Mouse (Mus musculus) limb, embryonic 14.5 days (tissue): ENCODE measurements around the gene E030025P04Rik. TPM values are rescaled to one million over a fixed set of nuclear protein-coding genes. Genes with fewer than 3 reads are reported as not detected.

Experiments
- ATAC-seq: fragments of 200-750 bp; cut with Nextera tagmentation; 2 replicates; pipeline ENCODE4 v1.8.0; 2017; ENCODE audit warnings: low read depth, moderate number of reproducible peaks, moderate TSS enrichment; ENCODE audit not compliant: low FRiP score
- DNase-seq: peaks from one replicate; pipeline ENCODE4 v3.0.0-alpha.2; 2015; ENCODE audit warnings: low spot score
- H3K27ac ChIP-seq: fragments of 300-500 bp; sonication (generic); replicated peaks from 2 replicates; pipeline ENCODE4 v1.5.1; 2014; ENCODE audit warnings: low read depth, mild to moderate bottlenecking, low read length, moderate library complexity, mixed read lengths
- H3K27me3 ChIP-seq: fragments of 300-500 bp; sonication (generic); 2 replicates; pipeline ENCODE4 v1.6.1; 2014; ENCODE audit warnings: low read length, mixed read lengths; ENCODE audit not compliant: control insufficient read depth, insufficient read depth
- H3K36me3 ChIP-seq: fragments of 300-500 bp; sonication (generic); 2 replicates; pipeline ENCODE4 v1.6.1; 2014; ENCODE audit warnings: mild to moderate bottlenecking, low read length, moderate library complexity, mixed read lengths; ENCODE audit not compliant: control insufficient read depth, insufficient read depth
- H3K4me1 ChIP-seq: fragments of 300-500 bp; sonication (generic); 2 replicates; pipeline ENCODE4 v1.6.1; 2014; ENCODE audit warnings: antibody characterized with exemption, low read length, mixed read lengths; ENCODE audit not compliant: control insufficient read depth, insufficient read depth
- H3K4me2 ChIP-seq: fragments of 300-500 bp; sonication (generic); replicated peaks from 2 replicates; pipeline ENCODE4 v1.6.1; 2014; ENCODE audit warnings: low read depth, mild to moderate bottlenecking, low read length, moderate library complexity; ENCODE audit not compliant: severe bottlenecking
- H3K4me3 ChIP-seq: fragments of 300-500 bp; sonication (generic); replicated peaks from 2 replicates; pipeline ENCODE4 v1.5.1; 2014; ENCODE audit warnings: low read length
- H3K9ac ChIP-seq: fragments of 300-500 bp; sonication (generic); 2 replicates; pipeline ENCODE4 v1.6.1; 2014; ENCODE audit warnings: mild to moderate bottlenecking, low read depth, low read length, moderate library complexity; ENCODE audit not compliant: severe bottlenecking
- H3K9me3 ChIP-seq: fragments of 300-500 bp; sonication (generic); 2 replicates; pipeline ENCODE4 v1.6.1; 2016; ENCODE audit warnings: low read length; ENCODE audit not compliant: control insufficient read depth
- POLR2A ChIP-seq: fragments of 200-500 bp; IDR thresholded peaks from 2 replicates; pipeline ENCODE4 v1.8.0; 2012; ENCODE audit warnings: inconsistent platforms, mild to moderate bottlenecking, moderate library complexity, borderline replicate concordance; ENCODE audit not compliant: insufficient read depth, insufficient read length; ENCODE audit errors: extremely low read depth
- WGBS: fragments of 180-500 bp; shearing (Covaris S2); extraction: QIAGEN DNeasy Blood & Tissue Kit; methylation state at CpG from one replicate; pipeline ENCODE4 v1.1.7; 2014; 5-methylcytosine and 5-hydroxymethylcytosine counted together
- polyA plus RNA-seq, 2 experiments: library from polyadenylated mRNA; depleted of rRNA in 1 of 2; stranded (reverse) in 1 of 2; unstranded in 1 of 2; fragments of >200 nt; fragmentation: Nextera tagmentation in 1 of 2; extraction: Ambion mirVana in 1 of 2; gene quantifications; 2 replicates each; pipeline versions ENCODE4 v1.2.1 to v1.2.3; 2012 to 2014

Gene E030025P04Rik
- polyA plus RNA-seq, 2 experiments, result not detected

DNA sequence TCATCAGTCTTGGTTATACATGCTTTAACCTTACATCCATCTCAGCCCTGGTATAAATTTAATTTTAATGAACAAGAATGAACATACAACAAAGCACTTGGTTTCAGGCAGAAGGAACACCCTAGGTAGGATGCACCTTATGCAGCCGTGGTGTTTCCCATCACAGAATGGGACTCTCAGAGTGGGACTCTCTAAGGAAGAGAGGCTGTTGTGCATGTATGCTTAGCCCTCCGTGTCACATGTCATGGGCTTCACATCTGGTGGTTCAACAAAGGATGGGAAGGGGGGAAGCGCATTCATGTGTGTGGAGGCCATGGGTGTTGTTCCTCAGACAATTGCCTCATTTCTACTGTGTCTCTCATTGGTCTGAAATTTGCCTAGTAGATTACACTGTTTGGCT lies 40.8 kb downstream of the E030025P04Rik start:
- WGBS, result 87% methylated on average over 3 of the region's 3 CpGs
- Histone ChIP-seq H3K4me2 (no peak overlapping the region), H3K27ac (no peak overlapping the region), H3K4me3 (no peak overlapping the region), H3K4me1 (peaks cover 5% of the 10 kb centered on the region; the same call in 1 of the 2 replicates), H3K9me3 (no peaks in the 10 kb centered on the region), H3K9ac (no peak overlapping the region), H3K36me3 (no peaks in the 10 kb centered on the region), H3K27me3 (no peaks in the 10 kb centered on the region)
- no peak for TF ChIP-seq POLR2A
- ATAC-seq, result no peak
- DNase-seq, result no peak

DNA sequence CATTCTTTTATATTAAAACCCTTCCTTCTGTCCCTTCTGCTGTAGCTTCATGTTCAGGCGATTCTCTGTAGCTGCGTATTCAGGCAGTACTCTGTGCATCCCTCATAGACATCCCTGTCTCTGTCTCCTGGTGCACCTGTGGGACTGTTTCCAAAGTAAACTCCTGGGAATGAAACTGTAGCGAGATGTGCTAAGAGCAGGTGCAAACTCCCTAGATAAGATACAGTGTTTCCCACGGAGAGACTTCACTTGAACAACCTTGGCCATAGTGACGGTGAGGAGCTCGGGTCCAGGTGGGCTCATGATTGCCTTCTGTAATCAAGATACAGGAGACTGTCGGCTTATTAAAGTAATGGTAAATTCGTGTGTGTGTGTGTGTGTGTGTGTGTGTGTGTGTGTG lies 41.5 kb downstream of the E030025P04Rik start:
- no peak for DNase-seq
- Histone ChIP-seq H3K36me3 (no peaks in the 10 kb centered on the region), H3K4me1 (peaks cover 5% of the 10 kb centered on the region; the same call in 1 of the 2 replicates), H3K4me3 (no peak overlapping the region), H3K9me3 (no peaks in the 10 kb centered on the region), H3K27me3 (no peaks in the 10 kb centered on the region), H3K4me2 (no peak overlapping the region), H3K27ac (no peak overlapping the region), H3K9ac (no peak overlapping the region)
- no peak for TF ChIP-seq POLR2A
- 88% methylated on average over 8 of the region's 8 CpGs for WGBS
- no peak for ATAC-seq

DNA sequence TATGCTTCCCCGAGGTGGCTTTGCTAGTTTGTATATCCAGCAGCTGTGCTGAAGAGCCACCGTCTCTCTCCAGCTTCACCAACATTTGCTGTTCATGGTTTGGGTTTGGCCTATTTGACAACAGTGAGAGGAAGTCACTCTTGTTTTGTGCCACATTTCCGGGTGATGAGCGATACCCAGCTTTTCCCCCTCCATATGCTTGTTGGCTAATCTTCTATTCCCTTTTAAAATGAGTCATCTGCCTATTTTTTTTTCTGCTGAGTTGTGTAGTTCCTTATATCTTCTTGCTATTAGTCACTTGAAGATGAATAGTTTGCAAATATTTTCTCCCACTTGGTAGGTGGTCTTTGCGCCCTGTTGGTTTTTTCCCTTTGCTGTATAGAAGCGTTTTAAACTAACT lies 43.9 kb downstream of the E030025P04Rik start:
- H3K36me3 ChIP-seq, result no peaks in the 10 kb centered on the region
- no peak overlapping the region for H3K27ac ChIP-seq
- no peak overlapping the region for H3K4me3 ChIP-seq
- DNase-seq (no peak), ATAC-seq (no peak)
- no peak overlapping the region for H3K4me2 ChIP-seq
- TF ChIP-seq POLR2A, result no peak
- 0 out of 2 replicates have a peak, but pooled peaks cover 4% of the 10 kb centered on the region for H3K4me1 ChIP-seq
- H3K9ac ChIP-seq, result no peak overlapping the region
- H3K27me3 ChIP-seq, result no peaks in the 10 kb centered on the region
- H3K9me3 ChIP-seq, result no peaks in the 10 kb centered on the region
- WGBS, result 83% methylated on average over 6 of the region's 6 CpGs

DNA sequence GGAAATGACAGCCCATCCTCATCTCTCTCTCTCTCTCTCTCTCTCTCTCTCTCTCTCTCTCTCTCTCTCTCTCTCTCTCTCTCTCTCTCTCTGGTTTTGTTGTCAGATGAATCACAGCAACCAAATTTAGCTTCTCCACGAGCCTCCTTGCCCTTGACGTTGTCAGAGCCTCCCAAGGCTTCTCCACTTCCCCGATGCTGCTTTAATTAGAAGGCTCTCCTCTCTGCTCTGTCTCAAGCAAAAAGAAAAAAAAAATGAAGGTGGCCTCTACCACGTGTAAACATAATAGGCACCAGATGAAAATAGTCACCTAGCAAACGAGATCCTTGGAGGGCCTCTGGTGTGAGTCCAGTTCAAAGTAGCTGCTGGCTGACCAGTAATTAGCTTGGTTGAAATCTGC lies 52.3 kb downstream of the E030025P04Rik start:
- no peak overlapping the region for H3K4me3 ChIP-seq
- ATAC-seq, result no peak
- H3K4me1 ChIP-seq, result 0 out of 2 replicates have a peak, but pooled peaks cover 4% of the 10 kb centered on the region
- no peaks in the 10 kb centered on the region for H3K27me3 ChIP-seq
- H3K4me2 ChIP-seq, result no peak overlapping the region
- H3K9ac ChIP-seq, result no peak overlapping the region
- H3K9me3 ChIP-seq, result no peaks in the 10 kb centered on the region
- WGBS, result 20% methylated on average over 5 of the region's 5 CpGs
- no peak overlapping the region for H3K27ac ChIP-seq
- no peak for DNase-seq
- no peak for TF ChIP-seq POLR2A
- H3K36me3 ChIP-seq, result no peaks in the 10 kb centered on the region

Other genes starting within 250 kb of the E030025P04Rik start
- gene Axin2, start 224.0 kb downstream of the E030025P04Rik start, polyA plus RNA-seq (2012; rRNA removed), result 50.9 and 58.2 TPM in 2 replicates
- 22.6 and 22.7 TPM in 2 replicates for gene Axin2, start 224.0 kb downstream of the E030025P04Rik start, polyA plus RNA-seq (2014; fragmentation: Nextera tagmentation; extraction: Ambion mirVana)
- gene Rgs9, start 153.8 kb upstream of the E030025P04Rik start, polyA plus RNA-seq (2012; rRNA removed), result 6.0 and 6.1 TPM in 2 replicates
- 2.1 and 3.3 TPM in 2 replicates for gene Rgs9, start 153.8 kb upstream of the E030025P04Rik start, polyA plus RNA-seq (2014; fragmentation: Nextera tagmentation; extraction: Ambion mirVana)
- gene Gna13, start 218.5 kb upstream of the E030025P04Rik start, polyA plus RNA-seq (2012; rRNA removed), result 24.8 and 28.7 TPM in 2 replicates
- gene Gna13, start 218.5 kb upstream of the E030025P04Rik start, polyA plus RNA-seq (2014; fragmentation: Nextera tagmentation; extraction: Ambion mirVana), result 26.2 and 28.3 TPM in 2 replicates